29 mouse cellular contexts compared by ENCODE assay signal in genomic region chr7:122649306-122649705, GRCm38 (mm10). TPM values are rescaled to one million over a fixed set of nuclear protein-coding genes. Genes with fewer than 3 reads are reported as not detected.
DNase-seq lines count a peak whose midpoint lies in the region; ATAC-seq and TF ChIP-seq lines count a peak whose summit lies in the region.
"Had no signal": no experiment of that assay in that cellular context is flagged by ENCODE, and none has a peak within 500 bp of the region (broad histone marks: within the 10 kb centered on the region; RNA-seq: fewer than 3 reads in every experiment).

No protein-coding gene starts in this region.

- no peaks in the 10 kb centered on the region for H3K9me3 ChIP-seq in heart, embryonic 12.5 days (replicated peaks)
- H3K9me3 ChIP-seq in stomach, postnatal 0 days (ENCODE audit: control insufficient read depth, low read length): no peaks in the 10 kb centered on the region
- H3K9me3 ChIP-seq: embryonic facial prominence, embryonic 10.5 days; forebrain, embryonic 15.5 days; heart, embryonic 10.5 days; hindbrain, embryonic 15.5 days; intestine, embryonic 15.5 days; limb, embryonic 13.5 days; liver, embryonic 12.5 days; midbrain, embryonic 13.5 days had no signal

- TF ChIP-seq EP300 in stomach, postnatal 0 days (optimal IDR thresholded peaks at IDR 0.05): no peak

- no peak for ATAC-seq in heart, embryonic 12.5 days (ENCODE audit: insufficient number of reproducible peaks, low FRiP score)
- ATAC-seq in stomach, postnatal 0 days (ENCODE audit: low FRiP score, low TSS enrichment): no peak
- ATAC-seq: forebrain, embryonic 15.5 days; intestine, embryonic 15.5 days; liver, embryonic 12.5 days; midbrain, embryonic 13.5 days had no signal

- no peak overlapping the region for H3K27ac ChIP-seq in heart, embryonic 12.5 days (ENCODE audit: poor library complexity, severe bottlenecking)
- H3K27ac ChIP-seq in stomach, postnatal 0 days (replicated peaks): no peak overlapping the region
- H3K27ac ChIP-seq: embryonic facial prominence, embryonic 10.5 days; forebrain, embryonic 15.5 days; heart, embryonic 10.5 days; hindbrain, embryonic 15.5 days; intestine, embryonic 15.5 days; limb, embryonic 13.5 days; liver, embryonic 12.5 days; midbrain, embryonic 13.5 days had no signal

- H3K4me1 ChIP-seq in heart, embryonic 12.5 days (replicated peaks): no peaks in the 10 kb centered on the region
- H3K4me1 ChIP-seq in stomach, postnatal 0 days (replicated peaks; ENCODE audit: control insufficient read depth, insufficient read depth): no peaks in the 10 kb centered on the region
- H3K4me1 ChIP-seq: embryonic facial prominence, embryonic 10.5 days; forebrain, embryonic 15.5 days; heart, embryonic 10.5 days; hindbrain, embryonic 15.5 days; intestine, embryonic 15.5 days; limb, embryonic 13.5 days; liver, embryonic 12.5 days; midbrain, embryonic 13.5 days had no signal

- H3K4me3 ChIP-seq in heart, embryonic 12.5 days: no peak overlapping the region
- H3K4me3 ChIP-seq in stomach, postnatal 0 days (ENCODE audit: low read depth, low read length): no peak overlapping the region
- H3K4me3 ChIP-seq: embryonic facial prominence, embryonic 10.5 days; forebrain, embryonic 15.5 days; heart, embryonic 10.5 days; hindbrain, embryonic 15.5 days; intestine, embryonic 15.5 days; limb, embryonic 13.5 days; liver, embryonic 12.5 days; midbrain, embryonic 13.5 days had no signal

- intact Hi-C loops in left cerebral cortex, postnatal 36 days (cut with DNase I): no loop called here

- H3K4me2 ChIP-seq in heart, embryonic 12.5 days: no peak overlapping the region
- no peak overlapping the region for H3K4me2 ChIP-seq in stomach, postnatal 0 days (replicated peaks; ENCODE audit: low read depth)
- H3K4me2 ChIP-seq: forebrain, embryonic 15.5 days; hindbrain, embryonic 15.5 days; intestine, embryonic 15.5 days; limb, embryonic 13.5 days; liver, embryonic 12.5 days; midbrain, embryonic 13.5 days had no signal

- WGBS in heart, embryonic 12.5 days: 72% methylated on average over 10 of the region's 10 CpGs
- whole genome bisulfite sequencing in stomach, postnatal 0 days: 77% methylated on average over 10 of the region's 10 CpGs

- peak; percentile 74 for DNase-seq in heart, adult 11 months
- DNase-seq in right cerebral cortex, adult 18-20 months: peak; percentile 65
- DNase-seq in right cerebral cortex, postnatal 4 days: no peak
- peak; percentile 69 to 73 for DNase-seq in left cerebral cortex, postnatal 36 days (ENCODE audit: low spot score in 2 of 2)
- DNase-seq in telencephalon, adult 2 months (ENCODE audit: low read depth, low spot score): peak; percentile 45
- DNase-seq in thymus, postnatal 0 days (ENCODE audit: low spot score): no peak
- no peak for DNase-seq in stomach, postnatal 0 days (ENCODE audit: low spot score)
- DNase-seq: adrenal gland, postnatal 10 days; cerebellum, adult 9-11 months; kidney, adult 8-10 months; kidney, postnatal 14 days; lung, adult 18-20 months; lung, postnatal 14 days; spleen, adult 18-20 months; thymus, postnatal 25 days had no signal

- no peaks in the 10 kb centered on the region for H3K27me3 ChIP-seq in heart, embryonic 12.5 days (replicated peaks)
- H3K27me3 ChIP-seq in stomach, postnatal 0 days (ENCODE audit: control insufficient read depth, insufficient read depth, low read length): no peaks in the 10 kb centered on the region
- H3K27me3 ChIP-seq: forebrain, embryonic 15.5 days; hindbrain, embryonic 15.5 days; intestine, embryonic 15.5 days; limb, embryonic 13.5 days; liver, embryonic 12.5 days; midbrain, embryonic 13.5 days had no signal

- no peak overlapping the region for H3K9ac ChIP-seq in heart, embryonic 12.5 days
- H3K9ac ChIP-seq in stomach, postnatal 0 days (ENCODE audit: low read length): no peak overlapping the region
- H3K9ac ChIP-seq: forebrain, embryonic 15.5 days; hindbrain, embryonic 15.5 days; intestine, embryonic 15.5 days; limb, embryonic 13.5 days; liver, embryonic 12.5 days; midbrain, embryonic 13.5 days had no signal

- no peak for TF ChIP-seq CTCF in stomach, postnatal 0 days (IDR thresholded peaks at IDR 0.05; ENCODE audit: low read depth)

- H3K36me3 ChIP-seq in heart, embryonic 12.5 days: no peaks in the 10 kb centered on the region
- H3K36me3 ChIP-seq in stomach, postnatal 0 days (ENCODE audit: control insufficient read depth, insufficient read depth, low read length): no peaks in the 10 kb centered on the region
- H3K36me3 ChIP-seq: embryonic facial prominence, embryonic 10.5 days; forebrain, embryonic 15.5 days; heart, embryonic 10.5 days; hindbrain, embryonic 15.5 days; intestine, embryonic 15.5 days; limb, embryonic 13.5 days; liver, embryonic 12.5 days; midbrain, embryonic 13.5 days had no signal

RNA-seq across cellular contexts. Expression of gene Cacng3, which starts 21.0 kb away (rescaled TPM):
- polyA plus RNA-seq in heart, embryonic 12.5 days (2016; fragmentation: Nextera tagmentation; extraction: Ambion mirVana): not detected in 2 replicates
- total RNA-seq in left cerebral cortex, postnatal 36 days (2021): 100 to 1,000 TPM; 145 to 147 TPM
- not detected in 2 replicates for polyA plus RNA-seq in thymus, postnatal 0 days (2015; fragmentation: Nextera tagmentation; extraction: Ambion mirVana)
- polyA plus RNA-seq in stomach, postnatal 0 days (2015; fragmentation: Nextera tagmentation; extraction: Ambion mirVana): 0.17 and 0.29 TPM in 2 replicates
- total RNA-seq: common myeloid progenitor, adult 5-6 weeks; gastrocnemius, adult 8-10 months; hematopoietic stem cell, adult 5-6 weeks; megakaryocyte progenitor cell, adult 5-6 weeks had no signal
- polyA plus RNA-seq: gonadal fat pad, adult 2 months; heart, embryonic 10.5 days; limb, embryonic 13.5 days; liver, embryonic 12.5 days had no signal

Comparison
In these comparisons a context has a peak if more than half of its experiments do, and no peak if none do; other contexts are left out.
1. DNase-seq: peak in heart, adult 11 months (single experiment), right cerebral cortex, adult 18-20 months (single experiment), left cerebral cortex, postnatal 36 days (2 of 2) and telencephalon, adult 2 months (single experiment); none in right cerebral cortex, postnatal 4 days (single experiment), thymus, postnatal 0 days (single experiment) and stomach, postnatal 0 days (single experiment).